Mouse (Mus musculus) urinary bladder, adult 18-20 months (tissue): ENCODE measurements around the gene Peli2.
"Not testable (repeated sequence)": the region's sequence is repeated elsewhere in the genome, so short reads cannot be mapped to it uniquely, and the experiment has no call there.

Experiments used
- DNase-seq, 2 experiments: peaks; one replicate each; pipeline ENCODE4 v3.0.0; 2022; ENCODE audit warnings: low spot score in 2 of 2, mixed read lengths in 2 of 2

The Peli2 gene

GRCm38 (mm10) chr14:48120752-48121528 lies at the start of gene Peli2:
Peli2 (plus strand) TSS chr14:48120823.
- DNase-seq: peak; percentile 53 to 71

- DNase-seq: no peak
These were observed 48.5 kb upstream of the Peli2 start for GRCm38 (mm10) chr14:48072104-48072503.

GRCm38 (mm10) chr14:48073247-48074161 lies 47.1 kb upstream of the Peli2 start:
- peak in 1 of 2 experiments; percentile 28 for DNase-seq

- not testable (repeated sequence) for DNase-seq
These were observed 41.0 kb upstream of the Peli2 start for GRCm38 (mm10) chr14:48079574-48079973.

- no peak for DNase-seq
These were observed 36.5 kb upstream of the Peli2 start for GRCm38 (mm10) chr14:48083836-48084812.

- no peak for DNase-seq
These were observed 33.8 kb upstream of the Peli2 start for GRCm38 (mm10) chr14:48086682-48087297.

GRCm38 (mm10) chr14:48087298-48087830 lies 33.3 kb upstream of the Peli2 start:
- no peak for DNase-seq

- no peak for DNase-seq
These were observed 30.2 kb upstream of the Peli2 start for GRCm38 (mm10) chr14:48090465-48090864.

- DNase-seq: no peak
These were observed 29.5 kb upstream of the Peli2 start for GRCm38 (mm10) chr14:48091160-48091559.

GRCm38 (mm10) chr14:48098253-48098652 lies 22.4 kb upstream of the Peli2 start:
- no peak for DNase-seq

- DNase-seq: no peak
These were observed 21.3 kb upstream of the Peli2 start for GRCm38 (mm10) chr14:48099354-48099753.

- DNase-seq: no peak
These were observed 14.2 kb upstream of the Peli2 start for GRCm38 (mm10) chr14:48106453-48106852.

- DNase-seq: no peak
These were observed 2.6 kb upstream of the Peli2 start for GRCm38 (mm10) chr14:48117986-48118385.

- DNase-seq: no peak
These were observed 1.5 kb upstream of the Peli2 start for GRCm38 (mm10) chr14:48119012-48119647.

GRCm38 (mm10) chr14:48119648-48120270 lies 864 bp upstream of the Peli2 start:
- no peak for DNase-seq

- DNase-seq: no peak
These were observed 226 bp upstream of the Peli2 start for GRCm38 (mm10) chr14:48120443-48120751.

- no peak for DNase-seq
These were observed 1.2 kb downstream of the Peli2 start for GRCm38 (mm10) chr14:48121529-48122517.

GRCm38 (mm10) chr14:48124011-48124410 lies 3.4 kb downstream of the Peli2 start:
- no peak for DNase-seq

- no peak for DNase-seq
These were observed 4.2 kb downstream of the Peli2 start for GRCm38 (mm10) chr14:48124816-48125215.
